Mouse (Mus musculus) ovary, postnatal 10 days (tissue): ENCODE results near the gene Pald1.

ENCODE experiments used
- DNase-seq: peaks from one replicate; pipeline ENCODE4 v3.0.0; 2022; ENCODE audit warnings: low spot score

Pald1 gene

GRCm38 (mm10) chr10:61402480-61402879, 19.1 kb upstream of the Pald1 start:
- no peak for DNase-seq

DNA sequence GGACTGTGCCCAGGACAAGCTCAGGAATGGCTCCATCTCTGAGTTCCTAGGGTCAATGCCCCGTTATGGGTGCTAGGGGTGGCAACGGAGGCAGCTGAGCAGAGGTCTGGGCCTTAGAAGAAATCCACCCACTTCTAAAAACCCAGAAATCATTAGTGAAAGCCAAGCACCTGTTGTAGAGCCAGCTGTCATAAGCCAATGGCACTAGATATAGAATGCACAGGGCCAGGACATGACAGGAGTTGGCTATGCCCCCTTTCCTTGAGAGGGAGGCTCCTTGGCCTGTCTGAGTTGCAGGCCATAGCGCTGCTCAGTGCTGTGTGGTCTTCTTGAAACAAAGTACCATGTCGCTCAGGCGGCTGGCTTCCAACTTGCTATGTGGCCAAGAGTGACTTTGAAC, 17.1 kb upstream of the Pald1 start:
- no peak for DNase-seq

GRCm38 (mm10) chr10:61399156-61399734, 15.9 kb upstream of the Pald1 start:
- no peak for DNase-seq

- DNase-seq = no peak
These were observed 14.8 kb upstream of the Pald1 start for GRCm38 (mm10) chr10:61398125-61398524.

- DNase-seq = no peak
These were observed 11.3 kb upstream of the Pald1 start for GRCm38 (mm10) chr10:61394476-61395136.

DNA sequence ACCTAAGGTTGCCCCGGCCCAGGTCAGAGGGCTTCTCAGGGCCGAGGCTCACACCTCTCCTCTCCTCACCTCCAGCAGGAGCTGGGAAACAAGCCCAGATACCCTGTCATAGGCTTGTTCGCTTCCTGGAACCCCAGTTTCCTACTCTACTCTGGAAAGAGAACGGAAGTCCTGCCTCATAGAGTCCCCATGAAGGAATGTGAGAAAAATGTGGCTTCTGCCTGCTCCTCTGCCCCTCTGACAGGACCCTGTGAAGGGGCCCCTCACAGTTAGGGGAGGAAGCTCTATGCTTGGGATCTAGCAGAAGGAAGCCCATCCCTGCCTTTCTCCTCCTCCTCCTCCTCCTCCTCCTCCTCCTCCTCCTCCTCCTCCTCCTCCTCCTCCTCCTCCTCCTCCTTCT, 9.3 kb upstream of the Pald1 start:
- no peak for DNase-seq

- no peak for DNase-seq
These were observed 6.8 kb upstream of the Pald1 start for GRCm38 (mm10) chr10:61390148-61390547.

- no peak for DNase-seq
These were observed 5.7 kb upstream of the Pald1 start for GRCm38 (mm10) chr10:61389020-61389419.

DNA sequence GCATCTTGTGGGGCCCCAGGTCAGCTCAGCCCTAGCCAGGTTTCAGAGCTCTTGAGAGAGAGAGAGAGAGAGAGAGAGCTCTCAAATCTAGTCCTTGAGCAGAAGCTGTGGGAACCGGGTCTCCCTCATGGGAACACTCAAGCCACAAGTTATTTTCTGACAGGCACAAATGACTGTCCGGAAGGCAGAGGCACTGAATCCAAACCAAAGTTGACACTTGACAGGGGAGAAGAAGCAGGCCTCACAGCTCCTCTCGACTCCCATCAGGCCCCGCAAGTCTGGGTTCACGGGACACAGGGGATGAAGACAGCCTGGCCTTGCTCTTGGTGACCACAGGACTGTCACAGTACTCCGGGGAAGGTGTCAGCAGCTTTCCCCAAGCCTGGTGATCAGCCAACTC, 3.0 kb upstream of the Pald1 start:
- DNase-seq = no peak

- DNase-seq = no peak
These were observed 1.8 kb upstream of the Pald1 start for GRCm38 (mm10) chr10:61385174-61385573.

DNA sequence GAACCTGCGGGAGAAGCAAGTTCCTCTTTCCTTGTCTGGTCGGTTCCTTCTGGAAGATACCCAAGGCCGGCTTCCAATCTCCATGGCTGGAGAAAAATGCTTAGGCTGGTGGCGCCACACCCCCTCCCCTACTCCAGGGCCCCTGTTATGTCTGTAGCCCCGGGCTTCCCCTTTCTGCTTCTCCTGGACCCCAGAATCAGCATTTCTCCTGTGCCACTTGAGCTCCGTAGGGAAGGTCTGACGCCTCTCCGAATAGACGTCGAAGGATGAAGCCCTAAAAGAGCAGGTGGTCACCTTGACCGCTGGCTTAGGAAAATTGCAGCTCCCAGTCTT, 351 bp upstream of the Pald1 start:
- no peak for DNase-seq

- DNase-seq = no peak
These were observed 1.0 kb downstream of the Pald1 start for GRCm38 (mm10) chr10:61382281-61382731.

- no peak for DNase-seq
These were observed 1.5 kb downstream of the Pald1 start for GRCm38 (mm10) chr10:61381823-61382222.

GRCm38 (mm10) chr10:61380186-61380585, 3.1 kb downstream of the Pald1 start:
- DNase-seq = no peak

DNA sequence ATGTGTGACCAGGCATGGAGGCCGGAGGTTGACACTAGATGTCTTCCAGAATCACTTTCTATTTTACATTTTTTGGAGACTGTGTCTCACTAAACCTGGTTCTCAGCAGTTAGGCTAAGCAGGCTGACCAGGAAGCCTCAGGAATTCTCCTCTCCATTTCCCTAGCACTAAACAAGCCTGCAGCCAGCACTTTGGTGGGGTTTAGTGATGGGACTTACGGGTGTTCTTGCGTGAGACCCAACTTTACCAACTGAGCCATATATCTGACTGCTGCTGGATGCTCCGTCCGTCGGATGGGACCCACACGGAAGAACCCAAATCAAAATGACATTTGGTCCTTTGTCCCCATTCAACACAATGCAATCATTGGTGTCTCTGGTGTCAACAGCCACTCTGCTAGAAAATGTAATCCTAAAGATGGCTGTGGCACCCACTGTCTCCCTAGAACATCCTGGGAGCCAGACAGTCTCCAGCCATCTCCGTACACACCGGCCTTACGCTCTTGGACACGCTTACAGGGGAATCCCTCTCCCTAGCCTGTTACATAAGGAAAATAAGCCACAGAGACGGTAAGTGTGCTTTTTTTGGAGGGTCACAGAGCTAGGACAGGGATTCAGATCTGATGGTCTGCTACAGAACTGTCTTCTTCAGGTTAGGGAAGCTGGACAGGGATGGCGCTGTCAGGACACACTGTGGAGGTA, 3.8 kb downstream of the Pald1 start:
- DNase-seq = no peak

DNA sequence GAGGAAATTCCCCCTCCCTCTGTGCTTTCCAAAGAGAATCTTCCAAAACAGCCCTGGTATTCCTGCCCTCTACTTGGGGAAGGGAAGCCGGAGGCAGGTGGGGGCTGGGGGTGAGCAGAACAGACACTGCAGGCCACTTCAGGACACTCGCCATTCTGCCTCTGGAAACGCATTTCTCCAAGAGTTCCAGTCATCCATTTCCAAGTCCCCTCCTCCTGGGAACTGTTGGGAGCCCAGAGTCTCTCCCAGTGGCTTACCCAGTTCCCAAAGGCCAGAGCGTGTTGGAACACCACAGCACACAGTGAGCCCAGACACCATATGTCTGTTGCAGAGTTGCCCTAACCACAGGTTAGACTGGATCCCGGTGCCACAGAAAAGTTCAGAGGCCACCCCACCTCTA, 4.6 kb downstream of the Pald1 start:
- no peak for DNase-seq

GRCm38 (mm10) chr10:61378050-61378449, 5.3 kb downstream of the Pald1 start:
- no peak for DNase-seq

- DNase-seq = no peak
These were observed 8.4 kb downstream of the Pald1 start for GRCm38 (mm10) chr10:61374771-61375481.

GRCm38 (mm10) chr10:61374076-61374475, 9.3 kb downstream of the Pald1 start:
- no peak for DNase-seq

DNA sequence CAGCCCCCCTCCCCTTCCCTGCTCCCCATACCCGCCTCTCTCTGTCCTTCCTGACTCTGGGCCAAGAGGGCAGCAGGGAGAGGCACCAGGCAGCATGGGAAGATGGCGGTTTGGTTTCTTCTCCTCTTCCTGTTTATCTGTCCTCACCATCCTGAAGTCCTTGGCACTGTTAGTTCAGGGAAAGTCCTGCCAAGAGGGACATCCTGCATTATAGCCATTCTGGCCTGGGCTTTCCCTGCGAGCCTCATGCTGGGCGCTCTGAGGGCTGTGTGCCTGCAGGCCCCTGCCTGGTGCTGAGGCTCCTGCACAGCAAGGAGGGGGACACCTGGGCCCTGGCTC, 10.8 kb downstream of the Pald1 start:
- DNase-seq = no peak

DNA sequence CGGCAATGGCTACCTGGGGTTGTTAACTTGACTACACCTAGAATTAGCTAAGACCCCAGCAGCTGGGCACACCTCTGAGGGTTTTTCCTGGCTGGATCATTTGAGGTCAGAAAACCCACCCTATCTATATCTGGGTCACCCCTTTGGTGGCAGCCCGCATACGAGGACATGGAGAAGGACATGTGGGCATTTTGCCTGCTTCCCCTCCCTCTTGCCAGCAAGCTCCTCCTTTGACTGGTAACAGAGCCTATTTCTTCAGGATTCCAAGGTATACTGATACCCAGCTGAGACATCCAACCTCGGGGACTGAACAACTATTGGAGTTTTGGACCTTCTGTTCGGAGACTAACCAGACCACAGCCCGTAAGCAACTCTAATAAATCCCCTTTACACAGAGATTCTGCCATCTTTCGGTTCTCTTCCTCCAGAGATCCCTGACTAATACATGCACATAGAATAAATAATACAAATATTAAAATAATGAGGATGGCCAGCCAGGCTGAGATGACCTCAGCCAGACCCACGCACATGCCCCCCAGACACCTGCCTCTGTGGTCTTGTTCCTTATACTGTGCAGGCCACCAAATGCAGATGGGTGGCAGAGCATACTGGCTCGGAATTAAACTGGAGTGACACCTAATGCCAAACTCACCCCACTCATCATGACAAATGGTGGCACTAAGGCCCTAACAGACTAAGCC, 11.3 kb downstream of the Pald1 start:
- no peak for DNase-seq

- no peak for DNase-seq
These were observed 12.9 kb downstream of the Pald1 start for GRCm38 (mm10) chr10:61370273-61370979.
